Mouse (Mus musculus) heart, adult 2 months (tissue): ENCODE results near the gene Olfml2a.

Source experiments
- CTCF ChIP-seq: fragments of 200-600 bp; IDR thresholded peaks from 2 replicates; pipeline ENCODE4 v1.8.1; 2022; ENCODE audit warnings: antibody characterized with exemption, mild to moderate bottlenecking, moderate library complexity
- EP300 ChIP-seq: fragments of 200-500 bp; IDR thresholded peaks from 2 replicates; pipeline ENCODE4 v1.6.1; 2011; ENCODE audit warnings: low read depth, low read length, control low read depth; ENCODE audit not compliant: insufficient read depth
- POLR2A ChIP-seq: fragments of 200-500 bp; IDR thresholded peaks from 2 replicates; pipeline ENCODE4 v1.6.1; 2011; ENCODE audit warnings: mild to moderate bottlenecking, low read depth, low read length, control low read depth; ENCODE audit not compliant: insufficient read depth

- TF ChIP-seq CTCF (no peak), POLR2A (no peak), EP300 (no peak)
Measured at GRCm38 (mm10) chr2:38943977-38944376, 12.2 kb downstream of the Olfml2a start.
